Mouse (Mus musculus) small intestine, adult 2 months (tissue): ENCODE data around the gene Kcnq5. TPM values are rescaled to one million over a fixed set of nuclear protein-coding genes. Genes with fewer than 3 reads are reported as not detected.

Source experiments
- H3K27ac ChIP-seq: fragments of 200-500 bp; 2 replicates; pipeline ENCODE4 v1.5.1; 2012; ENCODE audit warnings: low read depth, low read length, control low read depth, inconsistent platforms; ENCODE audit not compliant: insufficient read depth
- H3K27me3 ChIP-seq: fragments of 200-500 bp; 2 replicates; pipeline ENCODE4 v1.6.1; 2012; ENCODE audit warnings: mild to moderate bottlenecking, moderate library complexity, low read length, inconsistent platforms; ENCODE audit not compliant: control insufficient read depth, insufficient read depth
- H3K36me3 ChIP-seq: fragments of 200-500 bp; 2 replicates; pipeline ENCODE4 v1.6.1; 2012; ENCODE audit warnings: mild to moderate bottlenecking, low read length, control low read depth, inconsistent platforms; ENCODE audit not compliant: control insufficient read depth, insufficient read depth
- H3K4me1 ChIP-seq: fragments of 200-500 bp; 2 replicates; pipeline ENCODE4 v1.6.1; 2012; ENCODE audit warnings: low read length, inconsistent platforms, mixed read lengths; ENCODE audit not compliant: control insufficient read depth, insufficient read depth, insufficient read length
- H3K4me3 ChIP-seq: fragments of 200-500 bp; 2 replicates; pipeline ENCODE4 v1.5.1; 2012; ENCODE audit warnings: low read depth, mild to moderate bottlenecking, control low read depth, inconsistent platforms, low read length, moderate library complexity
- CTCF ChIP-seq: fragments of 200-500 bp; IDR thresholded peaks from 2 replicates; pipeline ENCODE4 v1.5.1; 2012; ENCODE audit warnings: low read depth, mild to moderate bottlenecking, control low read depth, inconsistent platforms, low read length, moderate library complexity, mixed read lengths; ENCODE audit not compliant: insufficient replicate concordance, insufficient read length; ENCODE audit errors: extremely low read depth
- POLR2A ChIP-seq: fragments of 200-500 bp; IDR thresholded peaks from 2 replicates; pipeline ENCODE4 v1.6.1; 2012; ENCODE audit warnings: low read depth, mild to moderate bottlenecking, control low read depth, inconsistent platforms, low read length, moderate library complexity
- WGBS: fragments of 180-500 bp; shearing (Covaris S2); methylation state at CpG from one replicate; pipeline ENCODE4 v1.1.7; 2018; 5-methylcytosine and 5-hydroxymethylcytosine counted together
- polyA plus RNA-seq: library from polyadenylated mRNA; depleted of rRNA; stranded (reverse); fragments of >200 nt; gene quantifications from 2 replicates; pipeline ENCODE4 v1.2.3, GENCODE M21; 2012

Gene Kcnq5
- polyA plus RNA-seq, 1 experiment: 0.22 TPM

DNA sequence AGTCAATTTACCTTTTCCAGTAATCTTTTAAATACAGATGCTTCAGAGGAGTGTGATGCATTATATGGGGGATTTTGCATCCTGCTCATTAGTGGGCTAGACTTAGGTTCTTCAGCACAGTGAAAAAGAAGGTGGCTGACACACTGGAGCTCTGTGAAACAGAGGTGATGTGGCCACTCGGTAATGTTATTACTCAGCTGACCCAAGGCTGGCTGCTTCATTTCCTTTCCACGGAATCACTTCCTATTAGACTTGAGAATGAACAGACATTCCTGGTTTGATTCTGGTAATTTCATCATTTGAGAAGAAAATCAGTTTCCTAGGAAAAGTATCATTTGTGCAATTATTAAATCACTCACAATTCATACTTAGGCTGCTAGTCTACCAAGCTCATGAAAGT, 249.0 kb downstream of the Kcnq5 start:
- no peaks in the 10 kb centered on the region for H3K4me1 ChIP-seq
- WGBS: 68% methylated on average over 2 of the region's 2 CpGs
- no peaks in the 10 kb centered on the region for H3K36me3 ChIP-seq
- H3K27ac ChIP-seq: no peak overlapping the region
- H3K27me3 ChIP-seq: no peaks in the 10 kb centered on the region
- no peak overlapping the region for H3K4me3 ChIP-seq
- TF ChIP-seq CTCF (no peak), POLR2A (no peak)

DNA sequence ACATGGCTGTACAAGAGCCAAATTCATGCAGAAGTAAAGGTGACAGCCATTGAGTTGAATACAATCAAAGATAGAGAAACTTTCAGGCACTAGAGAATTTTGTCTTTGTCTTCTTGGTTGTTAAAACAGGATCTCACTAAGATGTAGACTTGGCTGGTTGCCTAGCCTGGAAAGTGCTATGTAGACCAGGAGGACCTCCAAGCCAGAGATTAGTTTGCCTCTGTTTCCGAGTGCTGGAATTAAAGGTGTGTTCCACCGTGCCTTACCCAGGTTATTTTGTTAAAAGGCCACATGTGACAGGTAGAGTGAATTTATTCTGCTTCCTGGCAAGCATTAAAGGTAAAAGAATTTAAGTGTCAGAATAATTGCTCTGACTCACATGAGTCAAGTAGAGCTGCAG, 271.3 kb downstream of the Kcnq5 start:
- WGBS: 76% methylated on average over 2 of the region's 2 CpGs
- H3K4me3 ChIP-seq: no peak overlapping the region
- TF ChIP-seq CTCF (no peak), POLR2A (no peak)
- H3K27me3 ChIP-seq: no peaks in the 10 kb centered on the region
- no peaks in the 10 kb centered on the region for H3K4me1 ChIP-seq
- H3K27ac ChIP-seq: no peak overlapping the region
- H3K36me3 ChIP-seq: no peaks in the 10 kb centered on the region

DNA sequence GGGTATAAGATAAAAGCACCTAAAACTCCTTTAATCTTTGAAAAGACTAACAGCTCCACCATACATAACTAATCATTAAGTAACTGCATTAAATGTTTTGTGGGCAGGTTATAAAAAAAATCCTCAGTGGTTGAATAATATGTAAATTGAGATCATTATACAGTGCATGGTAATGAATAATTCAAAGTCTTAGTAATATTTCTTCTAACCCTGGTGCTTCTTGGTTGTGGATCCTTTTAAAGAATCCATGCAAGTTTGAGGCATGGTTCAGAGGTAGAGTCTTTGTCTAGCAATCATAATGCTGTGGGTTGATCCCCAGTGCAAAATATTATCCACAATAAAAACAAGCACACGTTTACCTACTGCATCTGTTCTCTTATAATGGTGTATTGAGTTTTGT, 272.8 kb downstream of the Kcnq5 start:
- no peak overlapping the region for H3K4me3 ChIP-seq

DNA sequence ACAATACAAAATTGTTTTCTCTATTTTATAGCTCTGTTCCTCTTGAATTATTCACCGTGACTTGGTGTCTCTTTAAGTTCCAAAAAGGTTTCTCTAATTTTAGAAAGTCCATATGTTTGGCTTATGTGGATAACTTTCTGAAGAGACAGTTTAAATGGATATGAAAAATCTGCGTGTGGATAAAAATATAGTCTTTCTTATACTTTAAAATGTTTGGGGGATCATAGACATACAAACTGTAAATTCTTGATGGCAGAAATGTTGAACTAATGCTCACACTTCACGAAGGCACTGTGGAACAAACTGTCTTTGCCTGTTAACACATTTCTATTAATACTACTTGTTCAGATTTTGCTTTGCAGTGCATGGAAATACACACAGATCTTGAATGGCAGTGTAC, 277.3 kb downstream of the Kcnq5 start:
- 81% methylated on average over 3 of the region's 3 CpGs for WGBS
- TF ChIP-seq CTCF: no peak
- no peak for TF ChIP-seq POLR2A
- Histone ChIP-seq H3K4me3 (no peak overlapping the region), H3K27me3 (no peaks in the 10 kb centered on the region), H3K4me1 (no peaks in the 10 kb centered on the region), H3K27ac (no peak overlapping the region), H3K36me3 (no peaks in the 10 kb centered on the region)

More for the DNA sequence above, 272.8 kb downstream of the Kcnq5 start:
- TF ChIP-seq CTCF (no peak), POLR2A (no peak)
- Histone ChIP-seq H3K27me3 (no peaks in the 10 kb centered on the region), H3K27ac (no peak overlapping the region), H3K4me1 (no peaks in the 10 kb centered on the region), H3K36me3 (no peaks in the 10 kb centered on the region)
- WGBS: 67% methylated on average over 1 of the region's 1 CpGs

DNA sequence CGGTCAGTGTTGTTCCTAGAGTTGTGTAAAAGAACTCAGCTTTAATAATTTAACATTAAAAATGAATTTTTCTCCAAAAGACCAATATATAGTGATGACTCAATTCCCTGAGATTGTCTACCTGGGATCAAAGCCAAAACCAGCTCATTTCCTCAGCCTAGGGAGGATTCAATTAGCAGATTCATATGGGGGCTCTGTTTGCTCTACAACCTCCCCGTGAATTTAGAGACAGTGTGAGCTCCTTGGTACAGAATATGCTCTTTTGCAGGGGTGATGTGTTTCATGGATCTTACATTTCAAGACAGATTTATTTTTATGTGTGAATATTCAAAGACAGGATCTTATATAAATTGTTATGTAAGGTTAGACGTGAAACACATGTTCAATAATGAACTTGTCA, 284.9 kb downstream of the Kcnq5 start:
- no peak for TF ChIP-seq POLR2A
- TF ChIP-seq CTCF: no peak
- H3K27ac ChIP-seq: no peak overlapping the region
- 77% methylated on average over 3 of the region's 3 CpGs for WGBS
- H3K4me1 ChIP-seq: no peaks in the 10 kb centered on the region
- H3K27me3 ChIP-seq: no peaks in the 10 kb centered on the region
- no peak overlapping the region for H3K4me3 ChIP-seq
- H3K36me3 ChIP-seq: no peaks in the 10 kb centered on the region

DNA sequence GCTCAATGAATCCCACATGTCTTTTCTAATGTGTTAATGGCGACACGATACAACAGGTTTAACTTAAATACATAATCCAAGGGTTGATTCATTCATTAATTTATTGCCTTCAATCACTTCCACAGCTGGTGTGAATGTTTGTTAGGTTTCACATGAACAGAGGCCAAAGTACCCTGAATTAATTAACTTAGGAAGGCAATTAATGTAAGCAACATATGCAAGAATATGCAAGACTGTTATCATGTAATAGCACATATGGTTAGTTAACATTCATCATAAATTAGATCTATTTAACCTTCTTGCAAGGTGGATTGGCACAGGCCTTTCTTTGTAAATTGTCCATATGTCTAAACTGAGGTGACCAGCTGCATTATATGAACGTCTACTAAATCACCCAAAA, 300.9 kb downstream of the Kcnq5 start:
- H3K4me1 ChIP-seq: no peaks in the 10 kb centered on the region

DNA sequence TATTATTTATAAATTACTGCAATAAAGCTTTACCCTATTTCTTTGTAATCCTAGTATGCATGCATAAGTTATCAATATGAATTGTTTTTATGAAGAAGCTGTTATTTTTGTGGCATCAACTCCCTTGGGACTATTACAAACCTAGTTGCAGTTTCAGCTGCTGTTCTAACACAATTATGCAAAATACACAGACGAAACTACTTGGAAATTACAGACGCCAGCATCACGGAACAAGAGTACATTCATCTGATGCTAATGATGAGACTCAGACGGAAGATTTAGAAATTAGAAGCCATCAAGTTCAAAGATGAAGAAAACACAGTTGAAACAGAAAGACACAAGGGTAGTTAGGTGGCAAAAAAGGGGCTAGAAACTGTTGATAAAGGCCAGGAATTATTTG, 310.9 kb downstream of the Kcnq5 start:
- no peaks in the 10 kb centered on the region for H3K4me1 ChIP-seq
- no peaks in the 10 kb centered on the region for H3K27me3 ChIP-seq
- H3K27ac ChIP-seq: no peak overlapping the region
- no peak for TF ChIP-seq POLR2A
- no peak for TF ChIP-seq CTCF
- WGBS: 61% methylated on average over 4 of the region's 4 CpGs
- no peaks in the 10 kb centered on the region for H3K36me3 ChIP-seq
- H3K4me3 ChIP-seq: no peak overlapping the region

More for the DNA sequence above, 300.9 kb downstream of the Kcnq5 start:
- 86% methylated on average over 3 of the region's 3 CpGs for WGBS
- H3K4me3 ChIP-seq: no peak overlapping the region
- H3K27me3 ChIP-seq: no peaks in the 10 kb centered on the region
- TF ChIP-seq POLR2A (no peak), CTCF (no peak)
- H3K36me3 ChIP-seq: no peaks in the 10 kb centered on the region
- no peak overlapping the region for H3K27ac ChIP-seq

DNA sequence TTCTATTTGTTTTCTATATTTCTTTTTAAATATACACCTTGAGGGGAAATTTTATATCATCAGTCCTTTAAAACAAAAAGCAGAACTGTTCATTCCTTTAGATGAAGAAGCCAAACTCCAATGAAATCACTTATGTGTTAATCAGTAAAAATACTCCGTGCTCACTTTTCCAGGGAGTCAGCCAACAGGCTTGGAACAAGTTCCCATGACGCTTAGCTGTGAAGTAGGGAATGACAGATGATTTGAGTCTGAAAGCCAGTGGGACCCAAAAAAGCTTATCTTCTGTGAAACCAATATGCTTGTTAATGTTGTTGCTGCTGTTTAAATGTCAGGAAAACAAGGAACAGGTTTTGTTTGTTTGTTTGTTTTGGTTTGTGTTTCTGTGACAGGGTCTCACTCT, 326.3 kb downstream of the Kcnq5 start:
- H3K27me3 ChIP-seq: no peaks in the 10 kb centered on the region
- H3K4me3 ChIP-seq: no peak overlapping the region
- no peak for TF ChIP-seq POLR2A
- no peak for TF ChIP-seq CTCF
- no peak overlapping the region for H3K27ac ChIP-seq
- no peaks in the 10 kb centered on the region for H3K36me3 ChIP-seq
- 67% methylated on average over 2 of the region's 2 CpGs for WGBS
- H3K4me1 ChIP-seq: no peaks in the 10 kb centered on the region
